ENCODE assay signal across 34 mouse cellular contexts in the genomic region with DNA sequence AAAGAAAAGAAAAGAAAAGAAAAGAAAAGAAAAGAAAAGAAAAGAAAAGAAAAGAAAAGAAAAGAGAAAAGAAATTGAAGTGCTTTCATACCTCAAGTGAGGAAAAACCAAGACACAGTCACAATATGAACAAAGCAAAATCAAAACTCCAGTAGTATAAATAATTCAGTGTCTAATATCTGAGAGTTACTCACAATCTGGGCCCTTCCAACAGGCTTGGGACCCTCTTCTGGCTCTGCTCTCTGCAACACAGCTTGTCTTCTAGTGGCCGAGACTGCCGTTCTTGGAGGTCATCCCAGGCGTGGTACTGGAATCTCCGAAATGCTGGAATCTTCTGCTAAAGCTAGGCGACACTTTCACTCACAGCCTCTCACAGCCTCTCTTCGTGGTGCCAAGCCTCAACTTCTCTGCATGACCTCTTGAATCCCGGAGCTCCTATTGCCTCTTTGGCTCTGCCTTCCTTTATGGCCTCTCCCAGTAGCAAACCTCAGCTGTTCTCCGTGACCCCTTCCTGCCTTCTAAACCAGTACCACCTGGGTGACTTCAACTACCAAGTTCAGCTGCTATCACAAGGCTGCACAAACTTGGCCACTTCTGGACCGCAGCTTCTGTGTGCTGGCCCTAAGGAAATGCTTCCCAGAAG. TPM values are rescaled to one million over a fixed set of nuclear protein-coding genes. Genes with fewer than 3 reads are reported as not detected.
DNase-seq lines count a peak whose midpoint lies in the region; ATAC-seq lines count a peak whose summit lies in the region.
"Had no signal": no experiment of that assay in that cellular context is flagged by ENCODE, and none has a peak within 500 bp of the region (broad histone marks: within the 10 kb centered on the region; RNA-seq: fewer than 3 reads in every experiment).

TSS of gene E330021D16Rik (minus strand) at position 437 of the 643 bp plus-strand sequence.

- peak; percentile 20; the same call in 1 of the 2 replicates for ATAC-seq in granulocyte monocyte progenitor cell, adult 5-6 weeks (replicated peaks; ENCODE audit: poor library complexity, severe bottlenecking)
- ATAC-seq: forebrain, embryonic 14.5 days; intestine, embryonic 15.5 days had no signal

- DNase-seq in thymus, postnatal 0 days (ENCODE audit: low spot score), result peak; percentile 51
- no peak for DNase-seq in thymus, postnatal 10 days (ENCODE audit: low spot score in 2 of 2)
- DNase-seq in naive thymus-derived CD4-positive, alpha-beta T cell, adult 2 months (ENCODE audit: low read depth), result peak; percentile 66
- no peak for DNase-seq in urinary bladder, postnatal 25 days (ENCODE audit: low spot score)
- no peak for DNase-seq in thymus, postnatal 25 days
- no peak for DNase-seq in layer of hippocampus, adult 11-12 months (ENCODE audit: low spot score)
- DNase-seq: adrenal gland, postnatal 10 days; cerebellum, adult 8-10 months; cerebellum, postnatal 25 days; gastrocnemius, postnatal 25 days; heart, postnatal 14 days; kidney, adult 8-10 months; kidney, postnatal 4 days; layer of hippocampus, postnatal 36 days; lung, adult 2 months; lung, postnatal 10 days; right cerebral cortex, postnatal 25 days; spleen, adult 18-20 months; thymus, adult 2 months had no signal

RNA-seq across cellular contexts. Expression of gene E330021D16Rik, which starts in this region (rescaled TPM):
- polyA plus RNA-seq in thymus, postnatal 0 days (2015; fragmentation: Nextera tagmentation; extraction: Ambion mirVana), result 0.08 and 0.13 TPM in 2 replicates
- total RNA-seq in granulocyte monocyte progenitor cell, adult 5-6 weeks (2014; fragmentation: Nextera tagmentation), result not detected in 2 replicates
- not detected in 2 replicates for total RNA-seq in granulocyte monocyte progenitor cell, adult 5-6 weeks (2017)
- total RNA-seq: adrenal gland, postnatal 10 days; CH12.LX; gastrocnemius, adult 18-20 months; gastrocnemius, postnatal 25 days; heart, adult 8-10 months; heart, postnatal 14 days; layer of hippocampus, postnatal 36 days had no signal
- polyA plus RNA-seq: forebrain, embryonic 14.5 days; frontal cortex, adult 2 months; heart, embryonic 14.5 days; hindbrain, embryonic 10.5 days; hindbrain, embryonic 15.5 days; intestine, embryonic 15.5 days; limb, embryonic 10.5 days; limb, embryonic 15.5 days; midbrain, embryonic 12.5 days; neural tube, embryonic 15.5 days; stomach, postnatal 0 days had no signal

Comparison
In these comparisons a context has a peak if more than half of its experiments do, and no peak if none do; other contexts are left out.
1. Peak in DNase-seq in thymus, postnatal 0 days; RNA of the gene not detected or under 1 TPM.
2. Peak in ATAC-seq in granulocyte monocyte progenitor cell, adult 5-6 weeks; RNA of the gene not detected or under 1 TPM.